Mouse (Mus musculus): ENCODE data around the gene Olfr1443. TPM values are rescaled to one million over a fixed set of nuclear protein-coding genes. Genes with fewer than 3 reads are reported as not detected.

The Olfr1443 gene
- polyA plus RNA-seq (2014; fragmentation: Illumina TruSeq; extraction: RNeasy Lipid Tissue Mini Kit (QIAGEN cat#74804); ENCODE audit: low read depth, low replicate concordance) = not detected

GRCm38 (mm10) chr19:12677812-12678211 is at the start of gene Olfr1443:
Gene Olfr1443, plus strand, starts transcription at chr19:12678112.

GRCm38 (mm10) chr19:12633176-12633575 is 44.7 kb upstream of the Olfr1443 start, which contains the start of gene Glyat:
Gene Glyat, plus strand, starts transcription at chr19:12633308.

GRCm38 (mm10) chr19:12670139-12670538 is 7.8 kb upstream of the Olfr1443 start, which contains the start of gene Olfr1442:
Gene Olfr1442, plus strand, starts transcription at chr19:12670439.

GRCm38 (mm10) chr19:12695590-12695989 is 17.7 kb downstream of the Olfr1443 start, which contains the start of gene Keg1:
Gene Keg1, plus strand, starts transcription at chr19:12695786.

Other genes starting within 250 kb of the Olfr1443 start
- gene Mpeg1, start 217.3 kb upstream of the Olfr1443 start, polyA plus RNA-seq (2014; fragmentation: Illumina TruSeq; extraction: RNeasy Lipid Tissue Mini Kit (QIAGEN cat#74804); ENCODE audit: low read depth, low replicate concordance) = 37.5 TPM
- gene Dtx4, start 176.7 kb upstream of the Olfr1443 start, polyA plus RNA-seq (2014; fragmentation: Illumina TruSeq; extraction: RNeasy Lipid Tissue Mini Kit (QIAGEN cat#74804); ENCODE audit: low read depth, low replicate concordance) = 8.9 TPM
- 5.5 TPM for gene Fam111a, start 132.4 kb upstream of the Olfr1443 start, polyA plus RNA-seq (2014; fragmentation: Illumina TruSeq; extraction: RNeasy Lipid Tissue Mini Kit (QIAGEN cat#74804); ENCODE audit: low read depth, low replicate concordance)
- 491 TPM for gene Gm4952, start 78.1 kb upstream of the Olfr1443 start, polyA plus RNA-seq (2014; fragmentation: Illumina TruSeq; extraction: RNeasy Lipid Tissue Mini Kit (QIAGEN cat#74804); ENCODE audit: low read depth, low replicate concordance)
- gene Glyat, start 44.8 kb upstream of the Olfr1443 start, polyA plus RNA-seq (2014; fragmentation: Illumina TruSeq; extraction: RNeasy Lipid Tissue Mini Kit (QIAGEN cat#74804); ENCODE audit: low read depth, low replicate concordance) = 1,308 TPM
- 0.53 TPM for gene Olfr1442, start 7.7 kb upstream of the Olfr1443 start, polyA plus RNA-seq (2014; fragmentation: Illumina TruSeq; extraction: RNeasy Lipid Tissue Mini Kit (QIAGEN cat#74804); ENCODE audit: low read depth, low replicate concordance)
- 240 TPM for gene Keg1, start 17.7 kb downstream of the Olfr1443 start, polyA plus RNA-seq (2014; fragmentation: Illumina TruSeq; extraction: RNeasy Lipid Tissue Mini Kit (QIAGEN cat#74804); ENCODE audit: low read depth, low replicate concordance)
- gene Cntf, start 87.5 kb downstream of the Olfr1443 start, polyA plus RNA-seq (2014; fragmentation: Illumina TruSeq; extraction: RNeasy Lipid Tissue Mini Kit (QIAGEN cat#74804); ENCODE audit: low read depth, low replicate concordance) = 1.2 TPM
- gene Zfp91, start 118.0 kb downstream of the Olfr1443 start, polyA plus RNA-seq (2014; fragmentation: Illumina TruSeq; extraction: RNeasy Lipid Tissue Mini Kit (QIAGEN cat#74804); ENCODE audit: low read depth, low replicate concordance) = 88.8 TPM
- gene Lpxn, start 118.1 kb downstream of the Olfr1443 start, polyA plus RNA-seq (2014; fragmentation: Illumina TruSeq; extraction: RNeasy Lipid Tissue Mini Kit (QIAGEN cat#74804); ENCODE audit: low read depth, low replicate concordance) = 1.9 TPM
- not detected for gene Gm5244, start 168.6 kb downstream of the Olfr1443 start, polyA plus RNA-seq (2014; fragmentation: Illumina TruSeq; extraction: RNeasy Lipid Tissue Mini Kit (QIAGEN cat#74804); ENCODE audit: low read depth, low replicate concordance)
- not detected for gene Olfr1444, start 179.2 kb downstream of the Olfr1443 start, polyA plus RNA-seq (2014; fragmentation: Illumina TruSeq; extraction: RNeasy Lipid Tissue Mini Kit (QIAGEN cat#74804); ENCODE audit: low read depth, low replicate concordance)
- not detected for gene Olfr1445, start 205.7 kb downstream of the Olfr1443 start, polyA plus RNA-seq (2014; fragmentation: Illumina TruSeq; extraction: RNeasy Lipid Tissue Mini Kit (QIAGEN cat#74804); ENCODE audit: low read depth, low replicate concordance)
- not detected for gene Olfr1446, start 215.4 kb downstream of the Olfr1443 start, polyA plus RNA-seq (2014; fragmentation: Illumina TruSeq; extraction: RNeasy Lipid Tissue Mini Kit (QIAGEN cat#74804); ENCODE audit: low read depth, low replicate concordance)
- not detected for gene Olfr1447, start 225.6 kb downstream of the Olfr1443 start, polyA plus RNA-seq (2014; fragmentation: Illumina TruSeq; extraction: RNeasy Lipid Tissue Mini Kit (QIAGEN cat#74804); ENCODE audit: low read depth, low replicate concordance)
- not detected for gene Olfr1448, start 246.3 kb downstream of the Olfr1443 start, polyA plus RNA-seq (2014; fragmentation: Illumina TruSeq; extraction: RNeasy Lipid Tissue Mini Kit (QIAGEN cat#74804); ENCODE audit: low read depth, low replicate concordance)

Measured in liver, adult 10 weeks (tissue).